ENCODE assay signal across 8 mouse cellular contexts in genomic region chr19:43939769-43940689, GRCm38 (mm10). TPM values are rescaled to one million over a fixed set of nuclear protein-coding genes. Genes with fewer than 3 reads are reported as not detected.
A peak's percentile ranks its signal among the peaks of the same experiment; 100 is the strongest.
DNase-seq lines count a peak whose midpoint lies in the region; ATAC-seq and TF ChIP-seq lines count a peak whose summit lies in the region.

Gene Dnmbp (minus strand): TSS chr19:43940191.

- H3K36me3 ChIP-seq in C2C12 (ENCODE audit: control insufficient read depth, insufficient read depth) (no peaks in the 10 kb centered on the region), myocyte (ENCODE audit: control insufficient read depth, insufficient read depth) (no peaks in the 10 kb centered on the region)
- no peaks in the 10 kb centered on the region for H3K36me3 ChIP-seq in erythroblast, embryonic 14.5 days (ENCODE audit: control insufficient read depth)
- no peaks in the 10 kb centered on the region for H3K36me3 ChIP-seq in heart, embryonic 12.5 days
- no peaks in the 10 kb centered on the region for H3K36me3 ChIP-seq in kidney, embryonic 16.5 days (ENCODE audit: insufficient read depth, low read length)
- H3K36me3 ChIP-seq in liver, embryonic 11.5 days (ENCODE audit: control insufficient read depth, insufficient read depth, low read length) = no peaks in the 10 kb centered on the region

- peak; percentile 95 for TF ChIP-seq CTCF in C2C12 (IDR thresholded peaks at IDR 0.05; ENCODE audit: control insufficient read depth, insufficient read depth, insufficient read length)
- TF ChIP-seq CTCF in brain, embryonic 14.5 days (IDR thresholded peaks at IDR 0.05; ENCODE audit: borderline replicate concordance, extremely low read depth, insufficient read depth, insufficient read length) = peak; percentile 76; the same call in 1 of the 2 replicates

- peaks cover 26% of the 10 kb centered on the region for H3K79me2 ChIP-seq in C2C12 (ENCODE audit: control insufficient read depth, insufficient read depth)
- peaks cover 14% of the 10 kb centered on the region for H3K79me2 ChIP-seq in myocyte (ENCODE audit: control insufficient read depth, insufficient read depth)

- H3K4me2 ChIP-seq in heart, embryonic 12.5 days = peak within 1 kb of the TSS; percentile 74
- H3K4me2 ChIP-seq in kidney, embryonic 16.5 days (replicated peaks; ENCODE audit: low read depth, low read length) = peak within 1 kb of the TSS; percentile 72
- H3K4me2 ChIP-seq in liver, embryonic 11.5 days = peak within 1 kb of the TSS; percentile 89
- peak within 1 kb of the TSS; percentile 96 for H3K4me2 ChIP-seq in myocyte (ENCODE audit: low read depth)

- ATAC-seq in heart, embryonic 12.5 days (ENCODE audit: insufficient number of reproducible peaks, low FRiP score) = peak; percentile 88
- ATAC-seq in kidney, embryonic 16.5 days (ENCODE audit: low FRiP score, low TSS enrichment) = peak; percentile 94
- peak; percentile 89 for ATAC-seq in liver, embryonic 11.5 days (replicated peaks; ENCODE audit: low FRiP score)

- peaks cover 9% of the 10 kb centered on the region for H3K4me1 ChIP-seq in erythroblast, embryonic 14.5 days (ENCODE audit: control insufficient read depth)
- peaks cover 29% of the 10 kb centered on the region for H3K4me1 ChIP-seq in heart, embryonic 12.5 days (replicated peaks)
- H3K4me1 ChIP-seq in kidney, embryonic 16.5 days (ENCODE audit: insufficient read depth, low read length) = peaks cover 36% of the 10 kb centered on the region
- H3K4me1 ChIP-seq in liver, embryonic 11.5 days (replicated peaks; ENCODE audit: control insufficient read depth, insufficient read depth, low read length) = peaks cover 8% of the 10 kb centered on the region

- DNase-seq in brain, embryonic 14.5 days (ENCODE audit: low read depth) = peak; percentile 75
- peak; percentile 85 for DNase-seq in liver, embryonic 11.5 days (ENCODE audit: low spot score)
- peak; percentile 74 for DNase-seq in spleen, postnatal 36 days (ENCODE audit: low spot score in 2 of 2)

- peak within 1 kb of the TSS; percentile 79 for H3K27ac ChIP-seq in heart, embryonic 12.5 days (ENCODE audit: poor library complexity, severe bottlenecking)
- peak within 1 kb of the TSS; percentile 61; the same call in 1 of the 2 replicates for H3K27ac ChIP-seq in kidney, embryonic 16.5 days (ENCODE audit: low read length)
- no peak within 1 kb of the TSS for H3K27ac ChIP-seq in liver, embryonic 11.5 days (ENCODE audit: low read depth, low read length)

- no peak for TF ChIP-seq POLR2A in brain, embryonic 14.5 days (IDR thresholded peaks at IDR 0.05; ENCODE audit: borderline replicate concordance, extremely low read depth, insufficient read depth, insufficient read length, poor library complexity, severe bottlenecking)
- TF ChIP-seq POLR2A in myocyte (IDR thresholded peaks at IDR 0.05; ENCODE audit: insufficient read length, low read depth) = peak; percentile 67

- no peaks in the 10 kb centered on the region for H3K9me3 ChIP-seq in erythroblast, embryonic 14.5 days (ENCODE audit: control insufficient read depth, low read length)
- no peaks in the 10 kb centered on the region for H3K9me3 ChIP-seq in heart, embryonic 12.5 days (replicated peaks)
- no peaks in the 10 kb centered on the region for H3K9me3 ChIP-seq in kidney, embryonic 16.5 days (ENCODE audit: low read length)
- H3K9me3 ChIP-seq in liver, embryonic 11.5 days (ENCODE audit: control insufficient read depth, low read length) = no peaks in the 10 kb centered on the region

- peaks cover 12% of the 10 kb centered on the region for H3K79me3 ChIP-seq in C2C12 (ENCODE audit: low read depth)

- peak within 1 kb of the TSS; percentile 94 for H3K9ac ChIP-seq in heart, embryonic 12.5 days
- H3K9ac ChIP-seq in kidney, embryonic 16.5 days (replicated peaks; ENCODE audit: low read length) = peak within 1 kb of the TSS; percentile 85
- peak within 1 kb of the TSS; percentile 73 for H3K9ac ChIP-seq in liver, embryonic 11.5 days (ENCODE audit: low read depth, low read length)

- H3K4me3 ChIP-seq in C2C12 (ENCODE audit: insufficient read depth, poor library complexity, severe bottlenecking) (peak within 1 kb of the TSS; percentile 52), myocyte (peak within 1 kb of the TSS; percentile 28)
- H3K4me3 ChIP-seq in erythroblast, embryonic 14.5 days (replicated peaks) = peak within 1 kb of the TSS; percentile 64
- peak within 1 kb of the TSS; percentile 80 for H3K4me3 ChIP-seq in heart, embryonic 12.5 days
- peak within 1 kb of the TSS; percentile 79 for H3K4me3 ChIP-seq in kidney, embryonic 16.5 days (ENCODE audit: low read length)
- H3K4me3 ChIP-seq in liver, embryonic 11.5 days (ENCODE audit: low read depth, low read length) = peak within 1 kb of the TSS; percentile 81

- peak within 1 kb of the TSS; percentile 97 for H3ac ChIP-seq in C2C12 (ENCODE audit: control insufficient read depth, insufficient read length, low read depth)
- peak within 1 kb of the TSS; percentile 42 for H3ac ChIP-seq in myocyte (ENCODE audit: control insufficient read depth, insufficient read length)

- H3K27me3 ChIP-seq in C2C12 (ENCODE audit: control insufficient read depth, insufficient read depth, insufficient read length) = no peaks in the 10 kb centered on the region
- peaks cover 26% of the 10 kb centered on the region for H3K27me3 ChIP-seq in erythroblast, embryonic 14.5 days (ENCODE audit: control insufficient read depth)
- no peaks in the 10 kb centered on the region for H3K27me3 ChIP-seq in heart, embryonic 12.5 days (replicated peaks)
- H3K27me3 ChIP-seq in kidney, embryonic 16.5 days (ENCODE audit: insufficient read depth, low read length) = no peaks in the 10 kb centered on the region
- no peaks in the 10 kb centered on the region for H3K27me3 ChIP-seq in liver, embryonic 11.5 days (replicated peaks; ENCODE audit: control insufficient read depth, insufficient read depth, low read length)
- H3K27me3 ChIP-seq in myocyte (ENCODE audit: control insufficient read depth, insufficient read depth, insufficient read length) = no peaks in the 10 kb centered on the region

- WGBS in heart, embryonic 12.5 days = 4% methylated on average over 69 of the region's 94 CpGs
- 5% methylated on average over 71 of the region's 94 CpGs for WGBS in kidney, embryonic 16.5 days
- 5% methylated on average over 65 of the region's 94 CpGs for WGBS in liver, embryonic 11.5 days

TF ChIP-seq in C2C12, 6 proteins besides CTCF, POLR2A, EP300 and RAD21:
- TF ChIP-seq FOSL1 (IDR thresholded peaks at IDR 0.05; ENCODE audit: insufficient read depth, low read length, poor library complexity, severe bottlenecking) (no peak), CEBPB (IDR thresholded peaks at IDR 0.05; ENCODE audit: low read depth) (no peak), MYOD1 (IDR thresholded peaks at IDR 0.05; ENCODE audit: control insufficient read depth, insufficient read length, low read depth) (no peak), USF1 (IDR thresholded peaks at IDR 0.05; ENCODE audit: low read depth) (no peak)

TF ChIP-seq in myocyte, 11 proteins besides CTCF, POLR2A, EP300 and RAD21:
- no peak for TF ChIP-seq CEBPB (IDR thresholded peaks at IDR 0.05; ENCODE audit: insufficient read depth, poor library complexity, severe bottlenecking)
- peak; percentile 39 for TF ChIP-seq E2F4 (IDR thresholded peaks at IDR 0.05; ENCODE audit: insufficient read depth)
- no peak for TF ChIP-seq TCF12 (IDR thresholded peaks at IDR 0.05; ENCODE audit: insufficient read depth, poor library complexity, severe bottlenecking)
- TF ChIP-seq POLR2AphosphoS2 (IDR thresholded peaks at IDR 0.05; ENCODE audit: insufficient read length, low read depth) = no peak
- TF ChIP-seq MAX (IDR thresholded peaks at IDR 0.05; ENCODE audit: low read depth) = no peak
- TF ChIP-seq TCF3 (IDR thresholded peaks at IDR 0.05; ENCODE audit: insufficient read length, low read depth) = no peak
- peak in 1 of 3 experiments; percentile 51 for TF ChIP-seq MYOG (IDR thresholded peaks at IDR 0.05; ENCODE audit: control insufficient read depth in 1 of 3, insufficient read depth in 1 of 3, insufficient read length in 2 of 3, low read depth in 2 of 3)
- TF ChIP-seq USF1 (IDR thresholded peaks at IDR 0.05; ENCODE audit: low read depth) = no peak
- TF ChIP-seq REST (IDR thresholded peaks at IDR 0.05; ENCODE audit: insufficient read depth, insufficient read length) = no peak
- TF ChIP-seq SRF (IDR thresholded peaks at IDR 0.05; ENCODE audit: control insufficient read depth, insufficient read length, low read depth) = no peak
- TF ChIP-seq MYOD1 (IDR thresholded peaks at IDR 0.05; ENCODE audit: control insufficient read depth in 1 of 3, insufficient read length in 2 of 3, low read depth in 2 of 3) = peak in 1 of 3 experiments; percentile 15

RNA-seq across cellular contexts. Expression of gene Dnmbp, which starts in this region (rescaled TPM):
- polyA plus RNA-seq in C2C12 (2012; fragmentation: generic; extraction: Trizol) = 8.5 TPM
- polyA plus RNA-seq in brain, embryonic 14.5 days (2012; rRNA removed) = 16.1 and 16.9 TPM in 2 replicates
- 0.02 TPM in 1 of 2 replicates, not detected in the other for polyA plus RNA-seq in erythroblast, embryonic 14.5 days (2012)
- polyA plus RNA-seq in heart, embryonic 12.5 days (2016; fragmentation: Nextera tagmentation; extraction: Ambion mirVana) = 11.8 and 11.9 TPM in 2 replicates
- polyA plus RNA-seq in kidney, embryonic 16.5 days (2015; fragmentation: Nextera tagmentation; extraction: Ambion mirVana) = 25.4 and 28.6 TPM in 2 replicates
- polyA plus RNA-seq in liver, embryonic 11.5 days (2014; fragmentation: Nextera tagmentation; extraction: Ambion mirVana) = 7.5 and 8.7 TPM in 2 replicates
- polyA plus RNA-seq in myocyte (2012; fragmentation: generic; extraction: Trizol) = 7.8 TPM

Comparison
In these comparisons a context has a peak if more than half of its experiments do, and no peak if none do; other contexts are left out.
1. H3K4me3 ChIP-seq: peak in every context shown above with its lines; median percentile 81 in liver, embryonic 11.5 days; 80 in heart, embryonic 12.5 days; 79 in kidney, embryonic 16.5 days; 64 in erythroblast, embryonic 14.5 days; 52 in C2C12; 28 in myocyte.